Mouse (Mus musculus) testis, postnatal 14 days (tissue): ENCODE data around the gene Tsx.
"Not testable (repeated sequence)": the region's sequence is repeated elsewhere in the genome, so short reads cannot be mapped to it uniquely, and the experiment has no call there.

Experiments used
- DNase-seq: peaks from one replicate; pipeline ENCODE4 v3.0.0; 2021; ENCODE audit warnings: low spot score

Gene Tsx

DNA sequence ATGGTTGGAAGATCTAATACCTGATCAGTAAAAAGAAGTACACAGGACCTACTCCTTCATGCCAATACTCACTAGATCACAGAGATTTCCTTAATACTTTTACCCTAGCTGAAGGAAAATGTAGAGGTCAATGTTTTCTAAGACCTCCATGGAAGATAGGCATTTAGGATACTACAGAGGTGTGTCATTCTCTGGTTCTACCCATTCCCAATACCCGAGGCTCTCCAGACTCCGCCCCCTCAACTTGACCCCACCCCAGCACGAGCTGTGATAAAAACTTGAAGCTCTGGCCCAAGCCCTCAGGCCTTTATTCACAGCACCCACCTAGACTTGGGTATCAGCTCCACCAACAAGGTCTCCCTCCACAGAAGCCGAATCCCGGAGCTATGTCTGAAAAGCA lies at the start of gene Tsx:
Tsx (plus strand) TSS at position 301 of the 400 bp plus-strand sequence.
- no peak for DNase-seq

DNA sequence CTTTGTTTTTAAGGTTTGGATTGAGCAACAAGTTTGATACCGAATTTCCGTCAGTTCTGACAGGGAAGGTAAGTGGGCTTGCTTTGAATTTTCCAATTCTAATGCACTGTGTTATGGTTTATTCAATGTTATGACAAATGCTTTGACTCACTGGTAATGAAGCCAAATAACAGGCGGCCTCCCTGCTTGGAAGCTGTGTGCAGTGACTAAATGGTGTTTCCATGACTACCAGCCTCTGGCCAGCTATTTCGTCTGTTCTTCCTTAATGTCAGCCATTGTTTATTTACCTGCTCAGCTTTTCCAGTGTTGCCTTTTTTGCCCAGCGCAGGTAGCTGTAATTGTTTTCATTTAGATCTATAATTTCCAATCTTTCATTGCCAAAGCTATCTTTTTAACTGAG lies 48.1 kb upstream of the Tsx start:
- no peak for DNase-seq

DNA sequence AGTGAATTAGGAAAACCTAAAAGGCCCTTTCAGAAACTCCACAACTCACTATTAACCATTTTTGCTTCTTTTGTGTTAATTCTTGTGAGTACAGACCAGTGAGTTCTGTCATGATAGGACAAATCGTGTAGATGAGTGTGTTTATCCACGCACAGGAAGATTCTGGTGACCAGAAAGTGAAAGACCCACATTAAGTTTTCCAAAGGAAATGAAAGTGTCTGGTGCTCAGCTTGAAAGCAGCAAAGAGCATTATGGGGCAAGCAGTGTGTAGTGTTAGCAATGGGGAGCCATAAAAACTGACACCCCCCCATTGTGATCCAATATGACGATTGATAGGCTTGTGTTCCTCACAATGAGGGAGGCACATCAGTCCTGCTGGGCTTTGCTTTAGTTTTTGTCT lies 45.6 kb upstream of the Tsx start:
- DNase-seq = no peak

DNA sequence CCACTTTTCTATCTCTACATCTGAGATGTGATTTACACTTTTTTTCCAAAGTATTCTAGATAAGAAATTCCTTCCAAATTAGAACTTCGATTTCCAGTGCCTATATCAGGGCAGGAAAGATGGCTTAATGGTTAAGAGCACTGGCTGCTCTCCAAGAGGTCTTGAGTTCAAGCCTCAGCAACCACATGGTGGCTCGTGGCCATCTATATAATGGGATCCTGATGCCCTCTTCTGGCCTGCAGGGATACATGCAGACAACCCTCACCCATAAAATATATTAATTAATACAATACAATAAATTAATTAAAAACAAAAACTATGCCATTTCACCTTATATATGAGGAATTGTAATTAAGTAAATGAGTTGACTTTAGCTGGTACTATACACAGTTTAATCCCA lies 43.0 kb upstream of the Tsx start:
- DNase-seq = no peak

DNA sequence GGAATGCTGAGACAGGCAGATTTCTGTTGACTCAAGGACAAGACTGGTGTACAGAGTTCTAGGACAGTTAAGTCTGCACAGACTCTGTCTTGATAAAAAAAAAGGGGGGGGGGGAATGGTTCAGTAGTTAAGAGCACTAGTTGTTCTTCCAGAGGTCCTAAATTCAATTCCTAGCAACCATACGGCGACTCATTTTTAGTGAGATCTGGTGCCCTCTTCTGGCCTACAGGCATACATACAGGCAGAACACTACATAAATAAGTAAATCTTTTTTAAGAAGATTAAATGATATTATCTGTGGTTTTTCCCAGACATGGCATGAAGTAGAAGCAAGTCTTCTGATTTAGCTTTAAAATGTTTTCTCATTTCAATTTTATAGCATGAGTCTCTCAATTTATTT lies 42.6 kb upstream of the Tsx start:
- no peak for DNase-seq

DNA sequence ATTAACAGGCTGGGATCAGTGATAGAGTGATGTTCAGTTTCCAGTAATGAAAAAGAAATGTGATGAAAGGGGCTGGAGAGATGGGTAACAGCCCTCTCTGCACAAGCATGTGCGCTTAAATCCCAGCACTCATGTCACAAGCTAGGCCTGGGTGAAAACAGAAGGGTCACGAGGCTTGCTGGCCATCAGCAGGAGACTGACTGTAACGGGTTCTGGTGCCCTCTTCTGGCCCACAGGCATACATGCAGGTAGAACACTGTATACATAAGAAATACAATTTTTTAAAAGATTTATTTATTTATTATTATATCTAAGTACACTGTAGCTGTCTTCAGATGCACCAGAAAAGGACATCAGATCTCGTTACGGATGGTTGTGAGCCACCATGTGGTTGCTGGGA lies 40.0 kb upstream of the Tsx start:
- no peak for DNase-seq

DNA sequence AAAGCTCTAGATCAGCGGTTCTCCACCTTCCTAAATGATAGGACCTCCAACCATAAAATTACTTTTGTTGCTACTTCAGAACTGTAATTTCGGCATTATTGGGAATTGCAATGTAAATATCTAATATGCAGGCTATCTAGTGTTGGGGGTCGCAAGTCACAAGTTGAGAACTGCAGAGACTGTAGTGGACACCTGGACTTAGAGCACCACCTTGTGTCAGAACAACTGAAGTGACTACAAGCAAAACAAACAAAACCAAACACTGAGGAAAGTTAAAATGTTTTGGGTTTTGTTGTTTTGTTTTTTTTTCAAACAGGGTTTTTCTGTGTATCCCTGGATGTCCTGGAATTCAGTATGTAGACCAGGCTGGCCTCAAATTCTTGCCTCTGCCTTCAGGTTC lies 29.7 kb upstream of the Tsx start:
- no peak for DNase-seq

DNA sequence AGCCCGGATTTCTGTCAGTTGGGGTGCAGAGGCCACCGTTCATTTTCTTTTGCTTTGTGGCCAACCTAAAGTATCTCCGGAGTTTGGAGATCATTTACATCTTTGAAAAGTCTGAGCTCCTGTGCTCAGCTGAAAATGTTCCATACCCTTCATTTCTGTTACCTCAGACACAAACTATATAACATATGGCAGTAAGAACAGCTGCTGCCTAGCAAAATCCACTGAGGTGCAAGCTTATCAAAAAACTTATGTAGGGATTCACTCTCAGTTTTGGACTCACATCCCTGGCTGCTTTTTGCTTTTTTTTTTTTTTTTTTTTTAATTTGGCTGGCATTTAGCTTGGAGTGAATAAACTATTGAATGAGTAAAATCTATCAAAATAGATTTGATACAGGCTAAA lies 26.1 kb upstream of the Tsx start:
- DNase-seq = no peak

DNA sequence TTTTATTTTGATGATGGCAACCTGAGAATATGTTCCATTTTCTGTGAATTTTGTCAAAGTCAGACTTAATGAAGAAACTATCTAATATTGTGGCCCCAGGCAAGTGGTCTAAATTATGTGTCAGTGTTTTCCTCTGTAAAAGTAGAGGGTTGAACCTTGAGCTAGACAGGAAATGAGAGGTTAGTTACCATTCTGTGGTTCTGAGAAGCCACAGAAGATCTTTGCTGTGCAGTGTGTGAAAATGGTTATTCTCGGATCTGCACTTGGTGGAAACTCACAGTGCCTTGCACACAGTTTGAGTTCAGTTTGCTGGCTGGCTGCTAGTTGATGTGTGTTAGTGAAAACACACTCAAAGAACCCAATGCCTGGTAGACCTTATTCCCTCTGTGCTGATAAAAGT lies 20.4 kb upstream of the Tsx start:
- DNase-seq = no peak

DNA sequence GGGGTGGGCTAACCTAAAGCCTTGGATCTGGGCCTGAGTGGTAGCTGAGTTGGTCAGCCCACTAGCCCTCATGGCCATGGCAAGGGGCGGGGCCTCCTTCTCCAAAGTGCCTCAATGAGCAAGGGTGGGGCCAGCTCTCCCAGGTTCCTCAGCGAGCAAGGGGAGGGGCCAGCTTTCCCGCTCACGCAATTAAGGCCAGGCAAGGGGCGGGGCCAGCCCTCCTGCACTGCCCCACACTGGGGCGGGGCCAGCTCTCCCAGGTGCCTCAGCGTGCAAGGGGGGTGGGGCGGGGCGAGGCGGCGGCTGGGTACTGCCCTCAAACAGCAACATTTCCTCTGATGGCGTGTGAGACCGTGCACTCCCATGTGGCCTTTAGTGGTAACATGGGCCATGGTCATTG lies 9.2 kb upstream of the Tsx start:
- DNase-seq = peak; percentile 26

DNA sequence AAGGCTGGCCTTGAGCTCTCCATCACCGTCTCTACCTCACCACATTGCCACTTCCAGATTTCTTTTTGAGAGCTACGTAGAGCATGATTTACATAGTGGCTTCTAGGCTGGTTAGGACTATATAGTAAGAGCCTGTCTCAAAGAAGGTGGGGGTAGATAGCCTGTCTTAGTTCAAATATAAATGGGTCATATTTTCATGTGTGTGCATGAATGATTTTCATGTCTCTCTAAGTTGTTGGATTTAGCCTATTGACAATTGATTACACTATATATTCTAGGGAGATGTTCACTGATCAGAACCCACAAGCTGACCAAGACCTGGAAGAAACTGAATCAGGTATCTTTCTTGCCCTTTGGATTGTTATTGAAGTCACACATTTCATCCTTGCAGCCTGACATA lies 7.4 kb downstream of the Tsx start, which contains the start of gene Gm26992:
Gm26992 (plus strand) TSS at position 301 of the 400 bp plus-strand sequence.
- DNase-seq = no peak

DNA sequence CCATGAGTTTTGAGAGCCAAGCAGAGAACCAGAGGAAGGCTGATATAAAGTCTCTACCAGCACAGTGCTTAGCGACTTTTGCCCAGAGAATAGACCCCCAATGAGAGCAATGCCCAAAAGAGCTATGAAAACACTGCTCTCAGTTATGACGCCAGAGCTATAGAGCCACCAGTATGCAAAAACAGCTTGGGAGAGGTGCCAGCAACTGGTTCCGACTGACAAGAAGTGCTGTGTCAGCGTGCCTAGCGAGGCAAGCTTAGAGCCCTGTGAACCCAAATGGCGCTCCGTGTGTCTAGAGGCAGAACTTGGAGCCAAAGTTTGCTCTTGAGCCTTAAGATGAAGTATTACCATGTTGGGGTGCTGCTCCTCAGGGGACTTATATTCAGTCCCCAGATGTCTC lies 13.4 kb downstream of the Tsx start:
- DNase-seq = no peak

DNA sequence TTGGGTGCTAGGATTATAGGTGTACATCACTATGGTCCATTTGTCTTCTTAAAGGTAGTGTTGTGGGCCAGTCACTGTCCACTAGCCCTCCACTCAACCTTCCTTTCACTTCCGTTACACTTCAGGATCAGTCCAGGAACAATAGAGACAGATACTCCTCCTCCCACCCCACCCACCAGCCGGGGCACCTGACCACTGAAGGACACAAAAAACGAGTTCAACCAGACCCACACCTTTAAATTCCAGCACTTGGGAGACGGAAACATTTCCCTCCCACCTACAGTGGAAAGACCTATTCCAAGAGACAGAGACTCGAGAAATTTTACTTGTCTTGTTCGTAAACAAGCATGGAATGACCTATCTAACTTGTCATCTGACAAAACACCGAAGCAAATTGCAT lies 18.0 kb downstream of the Tsx start:
- DNase-seq = no peak

DNA sequence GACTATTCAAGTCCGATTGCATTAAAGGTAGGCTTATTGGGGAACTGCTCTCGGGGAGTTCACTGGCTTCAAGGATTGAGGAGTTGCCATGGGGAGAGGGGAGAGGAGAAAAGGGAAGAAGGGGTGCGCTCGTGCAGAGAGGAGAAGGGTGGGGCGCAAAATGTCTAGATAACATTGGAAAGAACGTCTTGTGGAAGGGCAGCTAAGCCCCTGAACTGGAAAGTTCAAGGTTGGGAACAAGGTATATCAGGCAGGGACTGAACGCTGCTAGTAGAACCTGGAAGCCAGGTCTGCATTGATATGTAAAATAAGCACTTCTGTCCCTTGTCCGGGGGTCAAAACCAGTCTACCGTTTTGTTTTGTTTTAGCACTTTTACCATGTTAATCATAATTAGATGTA lies 23.8 kb downstream of the Tsx start:
- no peak for DNase-seq

DNA sequence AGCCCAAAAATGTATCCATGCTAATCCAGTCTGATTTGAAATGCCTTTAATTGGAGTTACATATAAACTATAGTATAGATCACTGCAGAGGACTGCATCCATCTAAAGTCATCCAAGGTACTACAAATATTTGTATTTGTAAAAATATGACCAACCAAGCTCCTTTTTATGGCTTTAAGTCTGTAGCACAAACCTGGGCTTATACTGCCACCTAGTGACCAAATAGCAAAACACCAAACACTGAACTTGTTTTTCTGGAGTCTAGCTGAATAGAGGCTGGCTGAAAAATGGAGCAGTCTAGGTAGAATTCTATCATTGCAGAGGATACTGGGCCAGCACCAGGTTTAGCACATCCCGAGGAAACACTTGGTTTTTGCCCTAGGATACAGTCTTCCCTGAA lies 26.5 kb downstream of the Tsx start:
- DNase-seq = no peak

DNA sequence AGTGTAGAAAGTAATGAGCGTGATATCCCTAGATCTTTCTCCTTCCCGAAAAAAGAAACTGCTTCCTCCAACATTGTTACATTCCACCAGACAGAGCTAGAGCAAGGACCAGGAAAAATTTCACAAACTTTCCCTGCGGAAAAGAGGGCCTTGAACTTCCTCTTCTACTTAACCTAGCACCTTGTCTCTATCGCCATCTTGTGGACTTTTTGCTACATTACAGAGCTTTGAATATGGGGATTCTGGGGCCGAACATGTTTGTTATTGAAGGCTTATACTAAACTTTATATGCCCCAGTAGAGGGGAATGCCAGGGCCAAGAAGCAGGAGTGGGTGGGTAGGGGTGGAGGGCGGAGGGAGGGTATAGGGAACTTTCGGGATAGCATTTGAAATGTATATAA lies 29.5 kb downstream of the Tsx start:
- DNase-seq = no peak

DNA sequence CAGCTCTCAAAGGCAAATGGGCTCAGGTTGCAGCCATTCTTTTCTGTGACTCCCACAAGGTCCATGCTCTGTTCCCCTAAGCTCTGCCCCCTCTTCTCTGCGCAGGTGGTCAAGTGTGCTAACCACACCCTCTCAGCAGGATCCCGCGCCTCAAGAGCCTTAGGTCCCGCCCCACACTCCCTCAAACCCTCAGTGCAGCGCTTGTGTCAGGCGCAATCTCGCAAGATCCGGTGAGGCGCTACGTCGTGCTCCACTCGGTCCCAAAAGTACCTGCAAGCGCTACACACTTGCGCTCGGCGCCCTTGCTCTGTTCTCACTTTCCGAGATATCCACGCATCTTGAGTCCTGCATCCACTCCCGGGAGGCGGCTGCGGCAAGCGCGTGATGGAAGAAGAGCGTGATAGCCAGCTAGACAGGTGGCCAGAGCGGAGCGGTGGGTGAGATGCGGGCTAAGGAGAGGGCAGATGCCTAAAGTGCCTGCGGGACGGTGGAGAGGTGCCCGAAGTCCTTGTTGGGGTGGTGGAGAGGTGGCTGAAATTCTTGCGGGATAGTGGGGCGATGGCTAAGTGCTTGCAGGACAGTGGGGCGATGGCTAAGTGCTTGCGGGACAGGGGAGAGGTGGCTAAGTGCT lies 33.4 kb downstream of the Tsx start:
- peak; percentile 7 for DNase-seq

DNA sequence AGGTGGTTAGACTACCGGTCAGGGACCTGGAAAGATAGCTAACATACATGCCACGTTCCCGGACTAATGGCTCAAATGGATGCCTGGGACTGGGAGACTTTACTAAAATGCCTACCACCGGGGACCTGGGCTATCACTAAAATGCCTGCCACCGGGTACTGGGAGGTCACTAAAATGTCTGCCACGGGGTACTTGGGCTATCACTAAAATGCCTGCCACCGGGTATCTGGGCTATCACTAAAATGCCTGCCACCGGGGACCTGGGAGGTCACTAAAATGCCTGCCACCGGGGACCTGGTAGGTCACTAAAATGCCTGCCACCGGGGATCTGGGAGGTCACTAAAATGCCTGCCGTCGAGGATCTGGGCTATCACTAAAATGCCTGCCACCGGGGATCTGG lies 34.2 kb downstream of the Tsx start:
- not testable (repeated sequence) for DNase-seq

DNA sequence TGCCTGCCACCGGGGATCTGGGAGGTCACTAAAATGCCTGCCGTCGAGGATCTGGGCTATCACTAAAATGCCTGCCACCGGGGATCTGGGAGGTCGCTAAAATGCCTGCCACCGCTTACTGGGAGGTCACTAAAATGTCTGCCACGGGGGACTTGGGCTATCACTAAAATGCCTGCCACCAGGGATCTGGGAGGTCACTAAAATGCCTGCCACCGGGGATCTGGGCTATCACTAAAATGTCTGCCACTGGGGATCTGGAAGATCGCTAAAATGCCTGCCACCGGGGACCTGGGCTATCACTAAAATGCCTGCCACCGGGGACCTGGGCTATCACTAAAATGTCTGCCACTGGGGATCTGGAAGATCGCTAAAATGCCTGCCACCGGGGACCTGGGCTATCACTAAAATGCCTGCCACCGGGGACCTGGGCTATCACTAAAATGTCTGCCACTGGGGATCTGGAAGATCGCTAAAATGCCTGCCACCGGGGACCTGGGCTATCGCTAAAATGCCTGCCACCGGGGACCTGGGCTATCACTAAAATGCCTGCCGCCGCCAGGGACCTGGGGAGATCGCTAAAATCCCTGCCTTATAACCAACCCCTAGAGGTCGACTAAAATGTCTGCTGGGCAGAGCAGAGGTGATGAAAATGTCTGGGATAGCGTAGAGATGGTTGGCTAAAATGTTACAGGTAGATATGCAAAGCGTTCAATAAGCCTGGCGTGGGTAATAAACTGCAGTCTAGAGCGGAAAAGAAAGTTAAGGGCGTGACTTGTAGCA lies 34.9 kb downstream of the Tsx start:
- DNase-seq = not testable (repeated sequence)

DNA sequence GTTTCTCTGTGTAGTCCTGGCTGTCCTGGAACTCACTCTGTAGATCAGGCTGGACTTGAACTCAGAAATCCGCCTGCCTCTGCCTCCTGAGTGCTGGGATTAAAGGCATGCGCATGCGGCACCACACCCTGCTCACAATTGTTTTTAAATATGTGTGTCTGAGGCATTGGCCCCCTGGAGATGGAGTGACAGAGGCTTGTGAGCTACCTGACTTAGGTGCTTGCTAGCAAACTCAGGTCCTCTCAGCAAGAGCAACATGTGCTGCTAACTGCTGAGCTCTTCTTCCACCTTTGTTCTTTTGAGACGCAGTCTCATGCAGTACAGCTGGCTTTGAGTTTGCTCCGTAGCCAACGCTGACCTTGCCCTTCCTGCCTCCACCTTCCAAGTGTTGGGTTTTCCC lies 38.5 kb downstream of the Tsx start:
- no peak for DNase-seq

DNA sequence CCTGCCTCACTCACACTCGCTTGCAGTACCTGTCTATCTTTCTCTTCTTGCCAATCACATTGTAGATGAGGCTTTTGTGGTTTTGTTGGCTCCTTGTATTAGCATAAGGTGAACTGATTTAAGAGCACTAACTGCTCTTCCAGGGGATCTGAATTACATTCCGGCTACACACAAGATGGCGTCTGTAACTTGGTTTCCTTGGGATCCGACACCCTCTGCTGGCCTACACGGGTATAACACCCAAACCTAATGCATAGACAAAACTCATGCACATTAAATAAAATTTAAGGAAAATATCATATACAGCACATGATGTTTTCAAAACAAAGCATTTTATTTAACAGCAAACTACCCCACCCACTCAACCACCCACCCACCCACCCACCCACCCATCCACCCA lies 45.8 kb downstream of the Tsx start:
- no peak for DNase-seq

DNA sequence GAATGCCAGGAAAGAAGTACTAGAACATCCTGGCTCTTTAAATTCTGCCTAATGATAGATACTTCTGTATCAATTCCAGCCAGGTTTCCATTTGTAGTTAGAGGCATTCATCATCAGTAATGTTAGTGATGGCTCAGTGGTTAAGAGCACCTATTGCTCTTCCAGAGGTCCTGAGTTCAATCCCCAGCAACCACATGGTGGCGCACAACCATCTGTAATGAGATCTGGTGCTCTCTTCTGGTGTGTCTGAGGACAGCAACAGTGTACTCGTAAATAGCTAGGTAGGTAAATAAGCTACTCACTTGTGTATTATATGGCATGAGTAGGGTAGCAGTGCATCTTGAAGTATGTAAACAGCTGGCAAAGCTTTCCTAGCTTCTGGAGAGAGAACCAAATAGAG lies 54.7 kb downstream of the Tsx start:
- no peak for DNase-seq

DNA sequence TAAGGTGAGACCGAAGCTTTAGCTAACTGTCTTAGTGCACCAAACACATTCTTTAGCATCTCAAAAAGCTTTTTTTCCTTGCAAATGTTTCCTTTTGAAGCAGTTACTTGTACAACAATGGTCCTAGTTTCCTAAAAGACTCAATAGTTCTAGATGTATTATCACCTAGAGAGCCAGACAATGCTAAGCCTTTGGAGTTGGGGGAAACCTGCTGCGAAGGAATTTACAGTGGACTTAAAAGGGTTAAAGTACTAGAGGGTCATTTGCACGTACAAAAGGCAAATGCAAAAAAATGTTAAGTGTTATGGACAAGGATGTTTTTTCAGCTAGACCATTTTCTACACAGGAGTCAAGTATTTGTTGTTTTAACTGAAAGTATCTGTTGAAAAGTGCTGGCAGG lies 58.1 kb downstream of the Tsx start:
- DNase-seq = no peak
